10 mouse cellular contexts compared by ENCODE assay signal in genomic region chr14:18233981-18234960, GRCm38 (mm10). TPM values are rescaled to one million over a fixed set of nuclear protein-coding genes. Genes with fewer than 3 reads are reported as not detected.
DNase-seq lines count a peak whose midpoint lies in the region; ATAC-seq and TF ChIP-seq lines count a peak whose summit lies in the region.
"Had no signal": no experiment of that assay in that cellular context is flagged by ENCODE, and none has a peak within 500 bp of the region (broad histone marks: within the 10 kb centered on the region; RNA-seq: fewer than 3 reads in every experiment).

No protein-coding gene starts in this region.

- H3K36me3 ChIP-seq in embryonic facial prominence, embryonic 15.5 days, result no peaks in the 10 kb centered on the region

- no peaks in the 10 kb centered on the region for H3K27me3 ChIP-seq in embryonic facial prominence, embryonic 15.5 days

- intact Hi-C loops in gastrocnemius, adult 2 months (cut with DNase I), result no loop called here
- intact Hi-C loops in gastrocnemius, postnatal 36 days (cut with DNase I), result no loop called here

- peak overlapping the region; percentile 100 for H3K27ac ChIP-seq in gastrocnemius, adult 2 months
- H3K27ac ChIP-seq in embryonic facial prominence, embryonic 15.5 days (replicated peaks), result peak overlapping the region; percentile 63

- H3K9ac ChIP-seq in embryonic facial prominence, embryonic 15.5 days, result no peak overlapping the region

- TF ChIP-seq CTCF in gastrocnemius, adult 2 months (IDR thresholded peaks at IDR 0.05), result no peak

- H3K4me1 ChIP-seq in embryonic facial prominence, embryonic 15.5 days, result peaks cover 5% of the 10 kb centered on the region; the same call in 1 of the 2 replicates

- H3K4me2 ChIP-seq in embryonic facial prominence, embryonic 15.5 days (replicated peaks), result no peak overlapping the region

- H3K9me3 ChIP-seq in embryonic facial prominence, embryonic 15.5 days (replicated peaks), result no peaks in the 10 kb centered on the region

- WGBS in embryonic facial prominence, embryonic 15.5 days, result 37% methylated on average over 5 of the region's 5 CpGs

- DNase-seq in gastrocnemius, adult 2 months, result peak; percentile 79
- no peak for DNase-seq in gastrocnemius, postnatal 36 days
- DNase-seq in 3134 (ENCODE audit: extremely low read depth, insufficient read length, low spot score), result peak; percentile 31
- DNase-seq in induced T-regulatory cell, adult 2 months (ENCODE audit: low read depth), result peak; percentile 25
- DNase-seq in ovary, postnatal 36 days (ENCODE audit: low spot score), result no peak
- no peak for DNase-seq in frontal cortex, postnatal 36 days (ENCODE audit: low spot score in 2 of 2)
- DNase-seq in layer of hippocampus, adult 8-10 months (ENCODE audit: low spot score in 2 of 2), result no peak
- DNase-seq: kidney, postnatal 10 days; thymus, postnatal 4 days had no signal

- H3K4me3 ChIP-seq in gastrocnemius, adult 2 months, result peak overlapping the region; percentile 65
- no peak overlapping the region for H3K4me3 ChIP-seq in embryonic facial prominence, embryonic 15.5 days (replicated peaks)

- ATAC-seq in embryonic facial prominence, embryonic 15.5 days (ENCODE audit: insufficient number of reproducible peaks, low FRiP score, low TSS enrichment, low read depth), result no peak

RNA-seq across cellular contexts. Expression of gene Nr1d2, which starts 4.7 kb away (rescaled TPM):
- total RNA-seq in gastrocnemius, adult 2 months (2021), result 10 to 100 TPM; 49.9 to 91.6 TPM
- 10 to 100 TPM; 81.7 to 94.1 TPM for total RNA-seq in gastrocnemius, postnatal 36 days (2021)
- polyA plus RNA-seq in embryonic facial prominence, embryonic 15.5 days (2015; fragmentation: Nextera tagmentation; extraction: Ambion mirVana), result 7.0 and 7.1 TPM in 2 replicates
- 10 to 100 TPM; 76.6 to 89.5 (median 81.7) TPM for total RNA-seq in layer of hippocampus, adult 8-10 months (2022)

RNA-seq across cellular contexts. Expression of gene Nkiras1, which starts 36.7 kb away (rescaled TPM):
- total RNA-seq in gastrocnemius, adult 2 months (2021), result 10 to 100 TPM; 30.1 to 44.9 TPM
- 10 to 100 TPM; 27.7 to 31.9 TPM for total RNA-seq in gastrocnemius, postnatal 36 days (2021)
- 20.9 and 21.3 TPM in 2 replicates for polyA plus RNA-seq in embryonic facial prominence, embryonic 15.5 days (2015; fragmentation: Nextera tagmentation; extraction: Ambion mirVana)
- 10 to 100 TPM; 75.2 to 80.1 (median 77.3) TPM for total RNA-seq in layer of hippocampus, adult 8-10 months (2022)

RNA-seq across cellular contexts. Expression of gene Rpl15, which starts 36.9 kb away (rescaled TPM):
- 100 to 1,000 TPM; 519 to 581 TPM for total RNA-seq in gastrocnemius, adult 2 months (2021)
- total RNA-seq in gastrocnemius, postnatal 36 days (2021), result 100 to 1,000 TPM; 451 to 512 TPM
- 390 and 399 TPM in 2 replicates for polyA plus RNA-seq in embryonic facial prominence, embryonic 15.5 days (2015; fragmentation: Nextera tagmentation; extraction: Ambion mirVana)
- total RNA-seq in layer of hippocampus, adult 8-10 months (2022), result 100 to 1,000 TPM; 372 to 456 (median 407) TPM

Comparison
In these comparisons a context has a peak if more than half of its experiments do, and no peak if none do; other contexts are left out.
1. DNase-seq: peak in gastrocnemius, adult 2 months (single experiment), 3134 (single experiment) and induced T-regulatory cell, adult 2 months (single experiment); none in gastrocnemius, postnatal 36 days (0 of 2), ovary, postnatal 36 days (single experiment), frontal cortex, postnatal 36 days (0 of 2) and layer of hippocampus, adult 8-10 months (0 of 2).